Mouse (Mus musculus): ENCODE results near the gene Unc119b. TPM values are rescaled to one million over a fixed set of nuclear protein-coding genes. Genes with fewer than 3 reads are reported as not detected.
"Not testable (repeated sequence)": the region's sequence is repeated elsewhere in the genome, so short reads cannot be mapped to it uniquely, and the experiment has no call there.

Unc119b gene
- polyA plus RNA-seq, 1 experiment from 2014 or later, result 17.3 TPM

DNA sequence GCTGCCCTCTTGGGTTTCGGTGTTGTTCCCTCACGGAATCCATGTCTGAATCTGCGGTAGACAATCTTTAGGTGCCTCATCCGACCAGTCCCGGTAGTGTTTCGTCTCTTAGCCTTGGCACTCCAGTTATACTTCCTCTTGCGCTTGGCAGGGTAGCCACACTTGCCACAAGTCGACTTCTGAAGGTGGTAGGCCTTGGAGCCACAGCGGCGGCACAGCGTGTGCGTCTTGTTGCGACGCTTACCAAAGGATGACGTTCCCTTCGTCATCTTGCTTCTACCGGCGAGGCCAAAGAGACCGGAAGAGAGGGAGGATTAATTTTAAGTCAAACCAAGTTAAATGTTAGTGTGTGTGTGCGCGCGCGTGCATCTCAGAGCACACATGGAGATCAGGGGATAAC, 31.5 kb downstream of the Unc119b start:
- WGBS, result 94% methylated on average over 23 of the region's 23 CpGs
- peaks cover 87% of the 10 kb centered on the region for H3K36me3 ChIP-seq
- not testable (repeated sequence) for ATAC-seq (ENCODE audit: extremely low read depth, insufficient number of reproducible peaks, low FRiP score, low TSS enrichment)

DNA sequence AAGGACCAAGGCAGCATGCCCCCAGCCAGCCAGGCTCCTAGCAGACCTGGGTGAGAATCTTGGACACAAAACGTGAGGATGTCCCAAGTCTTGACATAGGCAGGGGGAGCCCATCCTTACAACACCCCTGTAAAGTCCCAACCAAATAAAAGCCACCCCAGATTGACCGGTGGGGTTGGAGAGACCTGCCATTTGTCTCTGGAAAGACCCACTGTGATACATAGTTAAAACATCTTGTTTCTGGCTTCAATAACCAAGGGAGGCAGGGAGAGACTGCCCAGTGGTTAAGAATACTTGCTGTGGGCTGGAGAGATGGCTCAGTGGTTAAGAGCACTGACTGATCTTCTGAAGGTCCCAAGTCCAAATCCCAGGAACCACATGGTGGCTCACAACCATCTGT, 32.5 kb downstream of the Unc119b start:
- WGBS, result 85% methylated on average over 2 of the region's 2 CpGs
- H3K36me3 ChIP-seq, result peaks cover 87% of the 10 kb centered on the region

More for the DNA sequence above, 31.5 kb downstream of the Unc119b start:
- H3K9me3 ChIP-seq; H3K4me2 ChIP-seq; H3K9ac ChIP-seq; H3K4me3 ChIP-seq; H3K4me1 ChIP-seq; H3K27ac ChIP-seq (replicated peaks); H3K27me3 ChIP-seq (replicated peaks): not testable (repeated sequence)

DNA sequence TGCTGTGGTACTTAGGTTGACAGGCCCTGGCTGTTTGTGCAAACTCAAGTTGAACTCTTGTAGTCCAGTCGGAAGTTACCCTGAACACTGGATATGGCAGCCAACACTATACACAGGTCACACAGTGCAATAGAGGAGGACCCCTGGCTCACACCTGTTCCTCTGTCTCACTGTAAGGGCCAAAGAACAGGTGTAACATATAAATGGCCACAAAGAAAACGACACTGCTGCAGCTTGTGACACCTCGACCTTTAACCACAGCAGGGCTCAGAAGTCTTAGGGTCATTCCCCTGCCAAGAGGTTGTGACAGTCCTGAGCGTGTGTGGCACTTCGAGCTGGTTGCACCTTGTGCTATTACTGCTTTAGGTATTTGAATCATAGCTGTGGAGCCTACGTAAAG, 34.3 kb downstream of the Unc119b start:
- peaks cover 95% of the 10 kb centered on the region for H3K36me3 ChIP-seq
- ATAC-seq (ENCODE audit: extremely low read depth, insufficient number of reproducible peaks, low FRiP score, low TSS enrichment), result no peak
- H3K9ac ChIP-seq, result no peak overlapping the region
- no peaks in the 10 kb centered on the region for H3K4me1 ChIP-seq
- no peaks in the 10 kb centered on the region for H3K27me3 ChIP-seq (replicated peaks)
- 85% methylated on average over 6 of the region's 6 CpGs for WGBS
- no peak overlapping the region for H3K27ac ChIP-seq (replicated peaks)
- no peak overlapping the region for H3K4me2 ChIP-seq
- H3K9me3 ChIP-seq, result no peaks in the 10 kb centered on the region
- H3K4me3 ChIP-seq, result no peak overlapping the region

More for the DNA sequence above, 32.5 kb downstream of the Unc119b start:
- no peak overlapping the region for H3K9ac ChIP-seq
- H3K9me3 ChIP-seq, result no peaks in the 10 kb centered on the region
- H3K4me1 ChIP-seq, result no peaks in the 10 kb centered on the region
- H3K4me2 ChIP-seq, result no peak overlapping the region
- no peak for ATAC-seq (ENCODE audit: extremely low read depth, insufficient number of reproducible peaks, low FRiP score, low TSS enrichment)
- no peak overlapping the region for H3K27ac ChIP-seq (replicated peaks)
- no peak overlapping the region for H3K4me3 ChIP-seq
- no peaks in the 10 kb centered on the region for H3K27me3 ChIP-seq (replicated peaks)

DNA sequence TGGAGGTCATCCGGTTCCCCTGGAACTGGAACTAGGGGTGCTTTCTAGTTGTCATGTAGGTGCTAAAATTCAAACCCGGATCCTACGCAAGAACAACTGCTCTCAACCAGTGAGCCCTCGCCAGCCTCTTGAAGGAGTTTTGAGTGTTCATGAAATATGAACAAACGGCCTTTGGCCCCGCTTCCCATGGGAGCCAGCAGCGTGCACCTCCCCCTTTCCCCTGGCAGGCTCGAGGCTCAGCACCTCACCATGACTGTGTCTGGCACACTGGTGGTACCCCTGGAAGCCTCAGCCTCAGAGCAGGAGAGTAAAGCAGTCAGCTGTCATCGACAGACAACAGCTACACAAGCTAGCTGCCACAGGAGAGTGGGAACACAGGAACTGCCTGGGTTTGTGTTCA, 34.8 kb downstream of the Unc119b start:
- H3K4me3 ChIP-seq, result no peak overlapping the region
- WGBS, result 80% methylated on average over 9 of the region's 9 CpGs
- H3K36me3 ChIP-seq, result peaks cover 95% of the 10 kb centered on the region
- no peaks in the 10 kb centered on the region for H3K9me3 ChIP-seq
- H3K27me3 ChIP-seq (replicated peaks), result no peaks in the 10 kb centered on the region
- ATAC-seq (ENCODE audit: extremely low read depth, insufficient number of reproducible peaks, low FRiP score, low TSS enrichment), result no peak
- peaks cover 4% of the 10 kb centered on the region; the same call in 1 of the 2 replicates for H3K4me1 ChIP-seq
- no peak overlapping the region for H3K4me2 ChIP-seq
- H3K27ac ChIP-seq (replicated peaks), result no peak overlapping the region
- no peak overlapping the region for H3K9ac ChIP-seq

DNA sequence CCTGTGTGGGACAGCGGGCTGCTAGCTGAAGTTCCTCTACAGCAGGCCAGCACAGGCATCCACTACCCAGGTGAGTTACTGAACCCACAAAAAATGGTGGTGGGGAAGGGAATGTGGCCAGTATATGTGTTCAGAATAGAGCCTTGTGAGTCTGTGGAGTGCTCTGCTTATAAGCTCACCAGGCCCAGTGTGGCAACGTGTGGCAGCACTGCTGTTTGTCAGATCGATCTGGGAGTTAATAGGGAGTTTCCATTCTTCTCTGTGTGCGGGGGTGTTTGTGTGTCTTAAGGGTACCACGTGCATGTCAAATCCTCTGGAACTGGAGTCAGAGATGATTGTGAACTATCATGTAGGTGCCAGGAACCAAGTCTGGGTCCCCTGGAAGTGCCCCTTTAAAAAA, 35.2 kb downstream of the Unc119b start:
- Histone ChIP-seq H3K9ac (no peak overlapping the region), H3K27me3 (replicated peaks) (no peaks in the 10 kb centered on the region), H3K4me3 (no peak overlapping the region), H3K27ac (replicated peaks) (no peak overlapping the region), H3K36me3 (peaks cover 96% of the 10 kb centered on the region), H3K9me3 (no peaks in the 10 kb centered on the region), H3K4me2 (no peak overlapping the region), H3K4me1 (peaks cover 7% of the 10 kb centered on the region; the same call in 1 of the 2 replicates)
- ATAC-seq (ENCODE audit: extremely low read depth, insufficient number of reproducible peaks, low FRiP score, low TSS enrichment), result no peak
- 80% methylated on average over 5 of the region's 5 CpGs for WGBS

DNA sequence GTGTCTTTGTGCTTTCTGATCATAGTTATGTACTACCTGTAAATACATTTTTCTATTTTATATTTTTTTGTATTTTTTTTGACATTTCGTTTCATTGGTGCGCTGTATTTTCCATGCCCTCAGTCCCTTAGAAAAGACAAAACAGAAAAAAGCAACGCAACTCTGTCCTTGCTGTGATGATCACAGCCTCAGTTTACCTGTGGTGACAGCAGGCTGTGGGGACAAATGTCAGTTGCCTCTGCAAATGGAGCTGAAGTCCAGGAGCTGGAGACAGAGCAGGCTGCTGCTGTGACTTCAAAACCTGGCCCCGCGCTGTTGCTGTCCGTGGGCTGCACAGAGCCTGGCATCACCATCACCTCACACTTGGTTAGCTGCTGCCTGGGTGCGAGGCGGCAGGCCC, 36.6 kb downstream of the Unc119b start, which contains the start of gene Gm10401:
Gene Gm10401, minus strand, starts transcription at position 101 of the 400 bp plus-strand sequence.
- 89% methylated on average over 8 of the region's 8 CpGs for WGBS
- no peak for ATAC-seq (ENCODE audit: extremely low read depth, insufficient number of reproducible peaks, low FRiP score, low TSS enrichment)

DNA sequence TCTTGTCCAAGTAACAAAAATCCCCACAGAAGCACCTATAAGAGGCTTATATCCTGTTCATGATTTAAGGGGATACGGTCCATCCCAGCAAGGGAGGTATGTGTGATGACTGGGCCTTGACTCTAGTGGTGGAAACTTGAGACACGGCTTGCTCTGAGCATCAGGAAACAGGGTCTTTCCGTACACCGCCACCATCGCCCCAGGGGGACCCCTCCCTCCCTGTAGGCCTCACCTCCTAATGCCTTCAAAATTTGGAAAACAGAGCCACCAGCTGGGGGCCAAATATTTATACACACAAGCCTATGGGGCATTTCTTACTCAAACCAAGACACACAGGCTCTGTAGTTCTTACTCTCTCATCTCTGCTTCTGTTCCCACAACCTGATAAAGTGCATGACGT, 43.0 kb downstream of the Unc119b start:
- Histone ChIP-seq H3K4me2 (no peak overlapping the region), H3K27ac (replicated peaks) (no peak overlapping the region), H3K9ac (no peak overlapping the region), H3K36me3 (peaks cover 93% of the 10 kb centered on the region), H3K4me1 (peaks cover 22% of the 10 kb centered on the region), H3K9me3 (no peaks in the 10 kb centered on the region), H3K27me3 (replicated peaks) (no peaks in the 10 kb centered on the region), H3K4me3 (no peak overlapping the region)
- no peak for ATAC-seq (ENCODE audit: extremely low read depth, insufficient number of reproducible peaks, low FRiP score, low TSS enrichment)
- 90% methylated on average over 6 of the region's 6 CpGs for WGBS

More for the DNA sequence above, 36.6 kb downstream of the Unc119b start, which contains the start of gene Gm10401:
- no peak within 1 kb of the TSS for H3K9ac ChIP-seq
- no peaks in the 10 kb centered on the region for H3K27me3 ChIP-seq (replicated peaks)
- peaks cover 94% of the 10 kb centered on the region for H3K36me3 ChIP-seq
- H3K4me2 ChIP-seq, result no peak within 1 kb of the TSS
- no peak within 1 kb of the TSS for H3K27ac ChIP-seq (replicated peaks)
- no peak within 1 kb of the TSS for H3K4me3 ChIP-seq
- H3K4me1 ChIP-seq, result peaks cover 18% of the 10 kb centered on the region
- no peaks in the 10 kb centered on the region for H3K9me3 ChIP-seq

DNA sequence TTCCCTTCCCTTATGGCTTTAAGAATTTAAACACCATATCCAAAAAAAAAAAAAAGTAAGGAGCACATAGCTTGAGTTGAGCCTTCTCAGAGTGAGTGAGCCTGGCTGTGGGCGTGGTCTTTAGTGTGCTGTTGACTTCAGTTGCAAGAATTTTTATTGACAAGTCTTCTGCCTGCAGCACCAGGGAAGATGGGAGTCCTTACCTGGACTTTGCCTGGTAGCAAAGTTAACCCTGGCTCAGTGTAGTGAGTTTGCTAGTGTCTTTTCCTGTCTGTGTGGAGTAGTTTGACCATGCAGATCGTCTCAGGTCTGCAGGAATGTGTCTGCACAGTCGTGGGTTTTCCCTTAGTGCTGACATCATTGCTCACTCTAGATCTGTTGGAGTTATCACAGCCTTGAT, 43.8 kb downstream of the Unc119b start:
- H3K36me3 ChIP-seq, result peaks cover 93% of the 10 kb centered on the region
- H3K9me3 ChIP-seq, result no peaks in the 10 kb centered on the region
- 59% methylated on average over 3 of the region's 3 CpGs for WGBS
- H3K4me2 ChIP-seq, result no peak overlapping the region
- H3K27ac ChIP-seq (replicated peaks), result no peak overlapping the region
- peaks cover 22% of the 10 kb centered on the region for H3K4me1 ChIP-seq
- H3K9ac ChIP-seq, result no peak overlapping the region
- no peak overlapping the region for H3K4me3 ChIP-seq
- H3K27me3 ChIP-seq (replicated peaks), result no peaks in the 10 kb centered on the region
- ATAC-seq (ENCODE audit: extremely low read depth, insufficient number of reproducible peaks, low FRiP score, low TSS enrichment), result no peak

DNA sequence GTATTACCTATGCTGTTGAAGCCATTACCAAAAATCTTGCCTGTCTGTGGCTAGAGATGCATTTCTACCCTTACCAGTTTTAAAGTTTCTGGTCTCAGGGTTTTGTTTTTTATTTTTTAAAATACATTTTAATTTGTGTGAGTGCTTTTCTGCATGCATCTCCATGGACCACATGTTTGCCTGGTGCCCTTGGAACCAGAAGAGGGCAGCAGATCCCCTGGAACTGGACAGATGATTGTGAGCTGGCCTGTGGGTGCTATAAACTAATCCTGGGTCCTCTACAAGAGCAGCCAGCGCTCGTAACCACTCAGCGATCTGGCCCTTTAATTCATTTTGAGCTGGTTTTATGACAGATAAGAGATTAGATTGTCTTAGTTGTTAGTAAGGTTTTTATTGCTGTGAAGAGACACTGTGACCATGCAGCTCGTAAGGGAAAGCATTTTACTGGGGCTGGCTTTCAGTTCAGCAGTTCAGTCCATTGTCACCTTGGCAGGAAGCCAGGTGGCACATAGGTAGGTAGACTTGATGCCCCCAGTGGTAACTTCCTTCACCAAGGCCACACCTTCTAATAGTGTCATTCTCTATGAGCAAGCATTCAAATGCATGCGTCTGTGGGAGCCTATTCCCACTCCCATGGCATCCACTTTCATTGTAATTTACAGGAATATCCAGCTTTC, 45.0 kb downstream of the Unc119b start:
- Histone ChIP-seq H3K27me3 (replicated peaks) (no peaks in the 10 kb centered on the region), H3K36me3 (peaks cover 92% of the 10 kb centered on the region), H3K9ac (no peak overlapping the region), H3K4me1 (peaks cover 16% of the 10 kb centered on the region), H3K27ac (replicated peaks) (no peak overlapping the region), H3K4me3 (no peak overlapping the region), H3K4me2 (no peak overlapping the region), H3K9me3 (no peaks in the 10 kb centered on the region)
- 91% methylated on average over 5 of the region's 5 CpGs for WGBS
- no peak for ATAC-seq (ENCODE audit: extremely low read depth, insufficient number of reproducible peaks, low FRiP score, low TSS enrichment)

DNA sequence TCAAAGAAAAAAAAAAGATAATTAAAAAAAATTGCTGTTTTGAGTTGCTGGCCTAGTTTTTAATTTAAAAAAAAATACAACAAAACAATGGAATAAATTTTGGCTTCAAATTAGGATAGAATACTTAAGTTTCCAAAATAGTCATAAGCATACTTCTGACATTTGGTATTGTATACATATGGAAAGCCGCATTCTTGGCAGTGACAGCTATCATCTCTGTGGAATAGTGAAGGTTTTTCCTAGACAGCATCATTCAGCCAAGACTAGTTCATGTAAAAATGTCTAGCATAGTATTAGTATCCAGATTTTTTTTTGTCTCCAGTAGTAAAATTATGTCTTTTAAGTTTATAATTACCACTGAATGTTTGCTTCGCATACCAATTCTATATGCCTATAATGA, 49.1 kb downstream of the Unc119b start:
- H3K27me3 ChIP-seq (replicated peaks), result no peaks in the 10 kb centered on the region
- H3K4me3 ChIP-seq, result no peak overlapping the region
- no peak overlapping the region for H3K4me2 ChIP-seq
- H3K4me1 ChIP-seq, result no peaks in the 10 kb centered on the region
- WGBS, result 93% methylated on average over 2 of the region's 2 CpGs
- no peak for ATAC-seq (ENCODE audit: extremely low read depth, insufficient number of reproducible peaks, low FRiP score, low TSS enrichment)
- H3K9me3 ChIP-seq, result no peaks in the 10 kb centered on the region
- peaks cover 98% of the 10 kb centered on the region for H3K36me3 ChIP-seq
- no peak overlapping the region for H3K27ac ChIP-seq (replicated peaks)
- no peak overlapping the region for H3K9ac ChIP-seq

DNA sequence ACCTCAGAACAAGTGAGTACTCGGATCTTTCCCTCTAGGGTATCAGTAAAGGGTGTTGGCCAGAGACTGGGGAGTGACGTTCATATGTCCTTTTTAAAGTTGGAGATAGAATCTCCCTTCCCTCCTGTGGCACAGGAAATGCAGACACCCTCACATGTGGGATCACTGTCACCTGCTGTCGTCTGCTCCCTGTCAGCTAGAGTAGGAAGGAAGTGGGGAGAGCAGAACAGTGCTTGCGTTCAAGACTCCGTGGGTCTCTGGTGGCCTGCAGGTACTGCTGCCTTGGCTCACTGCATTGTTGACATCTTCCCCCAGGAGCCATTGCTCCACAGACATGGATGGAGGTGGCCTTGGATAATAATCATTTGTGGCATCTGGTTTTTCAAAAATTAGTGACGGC, 51.3 kb downstream of the Unc119b start:
- Histone ChIP-seq H3K36me3 (peaks cover 80% of the 10 kb centered on the region), H3K9ac (no peak overlapping the region), H3K4me1 (no peaks in the 10 kb centered on the region), H3K4me3 (no peak overlapping the region), H3K27me3 (replicated peaks) (no peaks in the 10 kb centered on the region), H3K9me3 (no peaks in the 10 kb centered on the region), H3K27ac (replicated peaks) (no peak overlapping the region), H3K4me2 (no peak overlapping the region)
- 74% methylated on average over 6 of the region's 6 CpGs for WGBS
- no peak for ATAC-seq (ENCODE audit: extremely low read depth, insufficient number of reproducible peaks, low FRiP score, low TSS enrichment)

DNA sequence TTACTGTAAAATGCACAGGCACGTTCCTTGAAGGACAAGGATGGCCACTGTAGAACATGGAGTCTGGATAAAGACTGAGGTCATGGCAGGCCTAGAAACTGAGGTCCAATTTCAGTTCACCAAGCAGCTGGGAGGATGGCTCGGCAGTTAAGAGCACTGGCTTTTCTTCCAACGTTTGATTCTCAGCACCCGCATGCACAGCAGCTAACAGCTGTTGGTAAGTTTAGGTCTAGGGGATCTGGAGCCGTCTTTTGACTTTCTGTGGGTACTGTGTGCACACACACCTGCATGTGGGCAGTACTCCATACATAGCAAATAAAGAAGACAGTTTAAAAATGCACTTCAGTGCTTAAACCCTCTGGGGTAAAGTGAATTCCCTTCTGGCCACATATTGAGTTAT, 53.1 kb downstream of the Unc119b start:
- H3K4me3 ChIP-seq, result no peak overlapping the region
- WGBS, result 84% methylated on average over 5 of the region's 5 CpGs

More for the DNA sequence above, 53.1 kb downstream of the Unc119b start:
- Histone ChIP-seq H3K27ac (replicated peaks) (no peak overlapping the region), H3K9ac (no peak overlapping the region), H3K27me3 (replicated peaks) (no peaks in the 10 kb centered on the region), H3K4me1 (no peaks in the 10 kb centered on the region), H3K9me3 (no peaks in the 10 kb centered on the region), H3K4me2 (no peak overlapping the region), H3K36me3 (peaks cover 61% of the 10 kb centered on the region)
- no peak for ATAC-seq (ENCODE audit: extremely low read depth, insufficient number of reproducible peaks, low FRiP score, low TSS enrichment)
